Mouse (Mus musculus) lung, embryonic 15.5 days (tissue): ENCODE data around the gene Mip. TPM values are rescaled to one million over a fixed set of nuclear protein-coding genes. Genes with fewer than 3 reads are reported as not detected.
"Not testable (repeated sequence)": the region's sequence is repeated elsewhere in the genome, so short reads cannot be mapped to it uniquely, and the experiment has no call there.

Source experiments
- ATAC-seq: fragments of 200-750 bp; cut with Nextera tagmentation; 2 replicates; pipeline ENCODE4 v1.8.0; 2017; ENCODE audit warnings: moderate number of reproducible peaks, borderline replicate concordance; ENCODE audit not compliant: low FRiP score, low TSS enrichment; ENCODE audit errors: extremely low read depth
- H3K27ac ChIP-seq: fragments of 300-500 bp; sonication (generic); 2 replicates; pipeline ENCODE4 v1.5.1; 2015; ENCODE audit warnings: moderate library complexity, mild to moderate bottlenecking, inconsistent platforms
- H3K27me3 ChIP-seq: fragments of 300-500 bp; sonication (generic); 2 replicates; pipeline ENCODE4 v1.6.1; 2015; ENCODE audit warnings: inconsistent platforms
- H3K36me3 ChIP-seq: fragments of 300-500 bp; sonication (generic); 2 replicates; pipeline ENCODE4 v1.6.1; 2015; ENCODE audit warnings: inconsistent platforms
- H3K4me1 ChIP-seq: fragments of 300-500 bp; sonication (generic); 2 replicates; pipeline ENCODE4 v1.6.1; 2015; ENCODE audit warnings: inconsistent platforms
- H3K4me2 ChIP-seq: fragments of 300-500 bp; sonication (generic); 2 replicates; pipeline ENCODE4 v1.6.1; 2015; ENCODE audit warnings: inconsistent platforms, mild to moderate bottlenecking, moderate library complexity
- H3K4me3 ChIP-seq: fragments of 300-500 bp; sonication (generic); 2 replicates; pipeline ENCODE4 v1.5.1; 2015; ENCODE audit warnings: mild to moderate bottlenecking, inconsistent platforms
- H3K9ac ChIP-seq: fragments of 300-500 bp; sonication (generic); 2 replicates; pipeline ENCODE4 v1.6.1; 2015; ENCODE audit warnings: inconsistent platforms
- H3K9me3 ChIP-seq: fragments of 300-500 bp; sonication (generic); 2 replicates; pipeline ENCODE4 v1.6.1; 2016; ENCODE audit warnings: inconsistent platforms
- WGBS: fragments of 180-500 bp; shearing (Covaris S2); methylation state at CpG from one replicate; pipeline ENCODE4 v1.1.7; 2015; 5-methylcytosine and 5-hydroxymethylcytosine counted together
- polyA plus RNA-seq: library from polyadenylated mRNA; unstranded; fragments of >200 nt; fragmentation: Nextera tagmentation; extraction: Ambion mirVana; gene quantifications from 2 replicates; pipeline ENCODE4 v1.2.1, GENCODE M21; 2015

Mip gene
- polyA plus RNA-seq, 1 experiment from 2014 or later: not detected

DNA sequence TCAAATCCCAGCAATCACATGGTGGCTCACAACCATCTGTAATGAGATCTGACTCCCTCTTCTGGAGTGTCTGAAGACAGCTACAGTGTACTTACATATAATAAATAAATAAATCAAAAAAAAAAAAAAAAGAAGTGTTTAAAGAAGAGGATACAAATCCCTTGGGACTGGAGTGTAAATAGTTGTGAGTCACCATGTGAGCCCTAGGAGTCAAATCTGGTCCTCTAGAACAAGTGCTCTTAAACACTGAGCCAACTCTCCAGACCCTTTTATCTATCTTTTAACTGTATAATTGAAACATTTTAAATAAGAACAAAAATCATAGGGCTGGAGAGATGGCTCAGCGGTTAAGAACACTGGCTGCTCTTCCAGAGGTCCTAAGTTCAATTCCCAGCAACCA is 49.7 kb downstream of the Mip start:
- H3K9me3 ChIP-seq, H3K36me3 ChIP-seq, H3K4me2 ChIP-seq, H3K27me3 ChIP-seq, H3K27ac ChIP-seq, H3K4me1 ChIP-seq, H3K9ac ChIP-seq, H3K4me3 ChIP-seq, ATAC-seq: not testable (repeated sequence)
- WGBS: 83% methylated on average over 1 of the region's 1 CpGs

- H3K9ac ChIP-seq: no peak overlapping the region
- H3K27ac ChIP-seq: no peak overlapping the region
- no peaks in the 10 kb centered on the region for H3K9me3 ChIP-seq
- no peaks in the 10 kb centered on the region for H3K4me1 ChIP-seq
- no peak for ATAC-seq
- 64% methylated on average over 6 of the region's 6 CpGs for WGBS
- no peak overlapping the region for H3K4me3 ChIP-seq
- peaks cover 22% of the 10 kb centered on the region for H3K36me3 ChIP-seq
- H3K27me3 ChIP-seq: no peaks in the 10 kb centered on the region
- no peak overlapping the region for H3K4me2 ChIP-seq
These were observed 52.5 kb downstream of the Mip start for GRCm38 (mm10) chr10:128278158-128278557.

- WGBS: 80% methylated on average over 6 of the region's 6 CpGs
- Histone ChIP-seq H3K9ac (no peak overlapping the region), H3K27ac (no peak overlapping the region), H3K36me3 (peaks cover 45% of the 10 kb centered on the region), H3K9me3 (no peaks in the 10 kb centered on the region), H3K27me3 (no peaks in the 10 kb centered on the region), H3K4me2 (no peak overlapping the region), H3K4me1 (no peaks in the 10 kb centered on the region), H3K4me3 (no peak overlapping the region)
- ATAC-seq: no peak
These were observed 55.3 kb downstream of the Mip start for GRCm38 (mm10) chr10:128280943-128281342.

Other genes starting within 250 kb of the Mip start
- not detected in 2 replicates for gene Hsd17b6, start 218.2 kb upstream of the Mip start, polyA plus RNA-seq
- 90.2 and 93.0 TPM in 2 replicates for gene Prim1, start 210.7 kb upstream of the Mip start, polyA plus RNA-seq
- gene Naca, start 190.3 kb upstream of the Mip start, polyA plus RNA-seq: 728 and 741 TPM in 2 replicates
- gene Ptges3, start 166.9 kb upstream of the Mip start, polyA plus RNA-seq: 550 and 564 TPM in 2 replicates
- gene Atp5b, start 142.6 kb upstream of the Mip start, polyA plus RNA-seq: 2,263 and 2,267 TPM in 2 replicates
- gene Baz2a, start 134.3 kb upstream of the Mip start, polyA plus RNA-seq: 10.6 and 11.0 TPM in 2 replicates
- 32.2 and 34.9 TPM in 2 replicates for gene Rbms2, start 45.5 kb upstream of the Mip start, polyA plus RNA-seq
- 2.1 and 2.2 TPM in 2 replicates for gene Gls2, start 31.4 kb upstream of the Mip start, polyA plus RNA-seq
- gene Spryd4, start 14.0 kb upstream of the Mip start, polyA plus RNA-seq: 27.0 and 27.4 TPM in 2 replicates
- 61.4 and 63.1 TPM in 2 replicates for gene Timeless, start 6.2 kb downstream of the Mip start, polyA plus RNA-seq
- gene Apon, start 28.3 kb downstream of the Mip start, polyA plus RNA-seq: 0.19 and 0.37 TPM in 2 replicates
- 0.15 and 0.67 TPM in 2 replicates for gene Apof, start 42.8 kb downstream of the Mip start, polyA plus RNA-seq
- 10.5 and 14.0 TPM in 2 replicates for gene Stat2, start 44.7 kb downstream of the Mip start, polyA plus RNA-seq
- 0.15 and 0.17 TPM in 2 replicates for gene Il23a, start 72.9 kb downstream of the Mip start, polyA plus RNA-seq
- gene Pan2, start 77.5 kb downstream of the Mip start, polyA plus RNA-seq: 34.1 and 34.5 TPM in 2 replicates
- 329 and 346 TPM in 2 replicates for gene Cnpy2, start 96.6 kb downstream of the Mip start, polyA plus RNA-seq
- 183 and 185 TPM in 2 replicates for gene Cs, start 111.9 kb downstream of the Mip start, polyA plus RNA-seq
- 12.5 and 12.6 TPM in 2 replicates for gene Coq10a, start 143.2 kb downstream of the Mip start, polyA plus RNA-seq
- 13.0 and 14.9 TPM in 2 replicates for gene Ankrd52, start 151.3 kb downstream of the Mip start, polyA plus RNA-seq
- gene Slc39a5, start 175.4 kb downstream of the Mip start, polyA plus RNA-seq: 0.31 and 0.99 TPM in 2 replicates
- 72.1 and 75.7 TPM in 2 replicates for gene Nabp2, start 185.7 kb downstream of the Mip start, polyA plus RNA-seq
- 39.8 and 42.1 TPM in 2 replicates for gene Rnf41, start 185.8 kb downstream of the Mip start, polyA plus RNA-seq
- 70.2 and 74.7 TPM in 2 replicates for gene Smarcc2, start 233.4 kb downstream of the Mip start, polyA plus RNA-seq